Mouse (Mus musculus) limb, embryonic 10.5 days (tissue): ENCODE results near the gene Itgb1bp1. TPM values are rescaled to one million over a fixed set of nuclear protein-coding genes. Genes with fewer than 3 reads are reported as not detected.

ENCODE experiments used
- DNase-seq: peaks from one replicate; pipeline ENCODE4 v3.0.0-alpha.2; 2017; ENCODE audit warnings: low spot score
- H3K27ac ChIP-seq: fragments of 300-500 bp; sonication (generic); 2 replicates; pipeline ENCODE4 v1.5.1; 2016; ENCODE audit warnings: mild to moderate bottlenecking
- H3K27me3 ChIP-seq: fragments of 300-500 bp; sonication (generic); 2 replicates; pipeline ENCODE4 v1.6.1; 2016; ENCODE audit warnings: low read depth, mild to moderate bottlenecking; ENCODE audit not compliant: poor library complexity, severe bottlenecking
- H3K36me3 ChIP-seq: fragments of 300-500 bp; sonication (generic); 2 replicates; pipeline ENCODE4 v1.6.1; 2016; ENCODE audit warnings: mild to moderate bottlenecking, moderate library complexity
- H3K4me1 ChIP-seq: fragments of 300-500 bp; sonication (generic); 2 replicates; pipeline ENCODE4 v1.6.1; 2016
- H3K4me3 ChIP-seq: fragments of 300-500 bp; sonication (generic); 2 replicates; pipeline ENCODE4 v1.5.1; 2016; ENCODE audit warnings: mild to moderate bottlenecking, moderate library complexity
- H3K9me3 ChIP-seq: fragments of 300-500 bp; sonication (generic); replicated peaks from 2 replicates; pipeline ENCODE4 v1.6.1; 2016; ENCODE audit warnings: mild to moderate bottlenecking
- WGBS: fragments of 180-500 bp; shearing (Covaris S2); methylation state at CpG from one replicate; pipeline ENCODE4 v1.1.7; 2016; 5-methylcytosine and 5-hydroxymethylcytosine counted together
- polyA plus RNA-seq: library from polyadenylated mRNA; unstranded; fragments of >200 nt; fragmentation: Nextera tagmentation; extraction: Ambion mirVana; gene quantifications from 2 replicates; pipeline ENCODE4 v1.2.1, GENCODE M21; 2016

Gene Itgb1bp1
- polyA plus RNA-seq, 1 experiment from 2014 or later = 43.4 TPM

- peaks cover 76% of the 10 kb centered on the region for H3K36me3 ChIP-seq
- 88% methylated on average over 9 of the region's 9 CpGs for WGBS
- no peaks in the 10 kb centered on the region for H3K9me3 ChIP-seq
- H3K4me3 ChIP-seq = no peak overlapping the region
- no peak overlapping the region for H3K27ac ChIP-seq
- no peaks in the 10 kb centered on the region for H3K27me3 ChIP-seq
- no peak for DNase-seq
- H3K4me1 ChIP-seq = no peaks in the 10 kb centered on the region
These were observed 59.8 kb downstream of the Itgb1bp1 start for GRCm38 (mm10) chr12:21226316-21226715.

GRCm38 (mm10) chr12:21225358-21225757, 60.7 kb downstream of the Itgb1bp1 start:
- no peaks in the 10 kb centered on the region for H3K4me1 ChIP-seq
- no peaks in the 10 kb centered on the region for H3K27me3 ChIP-seq
- peaks cover 76% of the 10 kb centered on the region for H3K36me3 ChIP-seq
- 86% methylated on average over 8 of the region's 8 CpGs for WGBS
- H3K27ac ChIP-seq = no peak overlapping the region
- no peaks in the 10 kb centered on the region for H3K9me3 ChIP-seq
- no peak overlapping the region for H3K4me3 ChIP-seq
- no peak for DNase-seq

- WGBS = 95% methylated on average over 4 of the region's 4 CpGs
- DNase-seq = no peak
- Histone ChIP-seq H3K27me3 (no peaks in the 10 kb centered on the region), H3K4me3 (no peak overlapping the region), H3K36me3 (peaks cover 67% of the 10 kb centered on the region), H3K27ac (no peak overlapping the region), H3K4me1 (no peaks in the 10 kb centered on the region), H3K9me3 (no peaks in the 10 kb centered on the region)
These were observed 62.2 kb downstream of the Itgb1bp1 start for GRCm38 (mm10) chr12:21223923-21224322.

GRCm38 (mm10) chr12:21220596-21220995, 65.5 kb downstream of the Itgb1bp1 start:
- Histone ChIP-seq H3K4me1 (no peaks in the 10 kb centered on the region), H3K4me3 (no peak overlapping the region), H3K9me3 (no peaks in the 10 kb centered on the region), H3K36me3 (peaks cover 84% of the 10 kb centered on the region), H3K27me3 (no peaks in the 10 kb centered on the region), H3K27ac (no peak overlapping the region)
- 91% methylated on average over 1 of the region's 1 CpGs for WGBS
- no peak for DNase-seq

GRCm38 (mm10) chr12:21217776-21218444, 68.2 kb downstream of the Itgb1bp1 start:
- H3K36me3 ChIP-seq = peaks cover 91% of the 10 kb centered on the region
- whole genome bisulfite sequencing = 91% methylated on average over 11 of the region's 11 CpGs
- H3K4me1 ChIP-seq = no peaks in the 10 kb centered on the region
- H3K27me3 ChIP-seq = no peaks in the 10 kb centered on the region
- H3K4me3 ChIP-seq = no peak overlapping the region
- H3K27ac ChIP-seq = no peak overlapping the region
- no peaks in the 10 kb centered on the region for H3K9me3 ChIP-seq
- no peak for DNase-seq

GRCm38 (mm10) chr12:21214551-21215165, 71.4 kb downstream of the Itgb1bp1 start:
- Histone ChIP-seq H3K9me3 (no peaks in the 10 kb centered on the region), H3K36me3 (peaks cover 85% of the 10 kb centered on the region), H3K27me3 (no peaks in the 10 kb centered on the region), H3K4me1 (no peaks in the 10 kb centered on the region), H3K27ac (no peak overlapping the region), H3K4me3 (no peak overlapping the region)
- DNase-seq = no peak
- 95% methylated on average over 8 of the region's 8 CpGs for WGBS

GRCm38 (mm10) chr12:21212876-21213275, 73.2 kb downstream of the Itgb1bp1 start:
- DNase-seq = no peak
- Histone ChIP-seq H3K27ac (no peak overlapping the region), H3K36me3 (peaks cover 92% of the 10 kb centered on the region), H3K4me1 (no peaks in the 10 kb centered on the region), H3K4me3 (no peak overlapping the region), H3K9me3 (no peaks in the 10 kb centered on the region), H3K27me3 (no peaks in the 10 kb centered on the region)
- 94% methylated on average over 17 of the region's 17 CpGs for WGBS

- no peak for DNase-seq
These were observed 76.8 kb downstream of the Itgb1bp1 start for GRCm38 (mm10) chr12:21209273-21209672.

GRCm38 (mm10) chr12:21208172-21208795, 77.8 kb downstream of the Itgb1bp1 start:
- H3K4me3 ChIP-seq = no peak overlapping the region
- H3K27ac ChIP-seq = no peak overlapping the region
- 91% methylated on average over 11 of the region's 11 CpGs for WGBS
- DNase-seq = no peak
- H3K9me3 ChIP-seq = no peaks in the 10 kb centered on the region
- no peaks in the 10 kb centered on the region for H3K27me3 ChIP-seq
- H3K36me3 ChIP-seq = peaks cover 92% of the 10 kb centered on the region
- no peaks in the 10 kb centered on the region for H3K4me1 ChIP-seq

More at GRCm38 (mm10) chr12:21209273-21209672, 76.8 kb downstream of the Itgb1bp1 start:
- Histone ChIP-seq H3K27ac (no peak overlapping the region), H3K36me3 (peaks cover 92% of the 10 kb centered on the region), H3K9me3 (no peaks in the 10 kb centered on the region), H3K4me1 (no peaks in the 10 kb centered on the region), H3K4me3 (no peak overlapping the region), H3K27me3 (no peaks in the 10 kb centered on the region)
- 92% methylated on average over 10 of the region's 10 CpGs for WGBS

GRCm38 (mm10) chr12:21207422-21207821, 78.7 kb downstream of the Itgb1bp1 start:
- no peak for DNase-seq
- Histone ChIP-seq H3K36me3 (peaks cover 92% of the 10 kb centered on the region), H3K27me3 (no peaks in the 10 kb centered on the region)

GRCm38 (mm10) chr12:21205799-21206198, 80.3 kb downstream of the Itgb1bp1 start:
- 88% methylated on average over 4 of the region's 4 CpGs for WGBS
- Histone ChIP-seq H3K36me3 (peaks cover 95% of the 10 kb centered on the region), H3K4me1 (no peaks in the 10 kb centered on the region), H3K27me3 (no peaks in the 10 kb centered on the region), H3K27ac (no peak overlapping the region), H3K4me3 (no peak overlapping the region), H3K9me3 (no peaks in the 10 kb centered on the region)
- no peak for DNase-seq

More at GRCm38 (mm10) chr12:21207422-21207821, 78.7 kb downstream of the Itgb1bp1 start:
- Histone ChIP-seq H3K4me1 (no peaks in the 10 kb centered on the region), H3K27ac (no peak overlapping the region), H3K4me3 (no peak overlapping the region), H3K9me3 (no peaks in the 10 kb centered on the region)
- 94% methylated on average over 5 of the region's 5 CpGs for WGBS

GRCm38 (mm10) chr12:21204701-21205312, 81.3 kb downstream of the Itgb1bp1 start:
- no peaks in the 10 kb centered on the region for H3K27me3 ChIP-seq
- WGBS = 74% methylated on average over 11 of the region's 11 CpGs
- H3K4me3 ChIP-seq = no peak overlapping the region
- no peaks in the 10 kb centered on the region for H3K9me3 ChIP-seq
- peaks cover 98% of the 10 kb centered on the region for H3K36me3 ChIP-seq
- H3K27ac ChIP-seq = no peak overlapping the region
- no peaks in the 10 kb centered on the region for H3K4me1 ChIP-seq
- DNase-seq = no peak
